Mouse (Mus musculus) bone marrow, adult 2 months (tissue): ENCODE results near the gene Nudt5.

Source experiments
- CTCF ChIP-seq: fragments of 200-500 bp; IDR thresholded peaks from 2 replicates; pipeline ENCODE4 v1.5.1; 2011; ENCODE audit warnings: low read length, control low read depth; ENCODE audit not compliant: control insufficient read depth, insufficient read depth
- POLR2A ChIP-seq: fragments of 200-500 bp; IDR thresholded peaks from 2 replicates; pipeline ENCODE4 v1.6.1; 2011; ENCODE audit warnings: low read depth, mild to moderate bottlenecking, control low read depth, low read length, borderline replicate concordance; ENCODE audit not compliant: control insufficient read depth

DNA sequence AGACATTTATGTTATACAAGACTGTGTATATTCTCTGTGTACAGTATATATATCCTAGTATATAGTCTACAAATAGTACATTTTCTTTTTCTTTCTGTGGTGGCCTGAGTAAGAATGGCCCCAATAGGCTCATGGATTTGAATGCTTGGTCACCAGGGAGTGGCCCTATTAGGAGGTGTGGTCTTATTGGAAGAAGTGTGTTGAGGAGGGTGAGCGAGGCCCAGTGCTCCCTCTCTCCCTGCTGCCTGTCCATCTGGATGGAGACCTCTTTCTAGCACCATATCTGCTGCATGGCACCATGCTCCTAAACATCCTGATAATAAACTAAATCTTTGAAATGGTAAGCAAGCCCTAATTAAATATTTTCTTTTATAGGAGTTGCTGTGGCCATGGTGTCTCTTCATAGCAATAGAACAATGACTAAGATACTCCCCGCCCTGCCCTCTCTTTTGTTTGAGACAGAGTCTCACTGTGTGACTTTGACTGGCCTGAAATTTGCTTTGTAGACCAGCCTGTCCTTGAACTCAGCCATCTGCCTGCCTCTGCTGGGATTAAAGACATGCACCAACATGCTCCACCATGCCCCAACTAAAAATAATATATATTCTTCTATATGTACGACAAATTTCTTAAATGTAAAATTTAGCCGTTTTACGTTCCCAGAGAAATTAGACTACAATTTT, 34.6 kb upstream of the Nudt5 start:
- TF ChIP-seq POLR2A, result no peak
- no peak for TF ChIP-seq CTCF
